Mouse (Mus musculus) erythroblast, embryonic 14.5 days (primary cell): ENCODE results near the gene 4930447C04Rik.

Experiments used
- GATA1 ChIP-seq: IDR thresholded peaks from 2 replicates; pipeline ENCODE4 v1.6.1; 2012; ENCODE audit warnings: low read length, inconsistent platforms, mixed read lengths
- TAL1 ChIP-seq: IDR thresholded peaks from 3 replicates; pipeline ENCODE4 v1.6.1; 2012; ENCODE audit warnings: low read length, inconsistent platforms, mixed read lengths

- TF ChIP-seq GATA1 (no peak), TAL1 (no peak)
These were observed 2.9 kb downstream of the 4930447C04Rik start for GRCm38 (mm10) chr12:72937537-72938120.
